Mouse (Mus musculus): ENCODE measurements at regions not wholly inside any gene's neighbourhood (a gene's known extent, or its start where the extent isn't known, plus 50 kb on each side); places are given as distances from the start of the nearest gene placed in this dataset.
A peak's percentile ranks its signal among the peaks of the same experiment; 100 is the strongest.

DNA sequence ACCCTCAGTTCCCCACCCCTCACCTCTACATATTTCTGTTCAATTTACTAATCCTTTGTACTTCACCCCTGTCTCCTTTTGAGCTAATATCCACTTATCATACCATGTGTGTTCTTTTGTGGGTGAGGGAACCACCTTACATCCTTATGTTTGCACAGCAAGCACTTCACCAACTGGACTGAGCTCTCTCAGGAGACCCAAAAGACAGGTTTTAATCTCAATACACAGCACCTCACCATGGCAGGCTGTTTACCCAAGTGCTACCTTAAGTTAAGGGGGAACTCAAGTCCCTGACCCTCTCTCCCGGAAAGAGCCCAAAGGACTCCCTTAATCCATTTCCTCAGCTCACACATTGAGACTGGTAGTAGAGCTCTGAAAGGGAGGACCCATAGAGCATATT lies 62.3 kb upstream of the Agr3 start:
- no peaks in the 10 kb centered on the region for H3K36me3 ChIP-seq (ENCODE audit: insufficient read depth, low read length)
- TF ChIP-seq CTCF (conservative IDR thresholded peaks at IDR 0.05; ENCODE audit: low read length) (no peak), POU5F1 (IDR thresholded peaks at IDR 0.05; ENCODE audit: borderline replicate concordance, low read length) (no peak), NANOG (IDR thresholded peaks at IDR 0.05; ENCODE audit: borderline replicate concordance, low read length) (no peak)
- H3K4me3 ChIP-seq (replicated peaks; ENCODE audit: low read length) = no peak overlapping the region
- H3K9me3 ChIP-seq (ENCODE audit: low read length) = no peaks in the 10 kb centered on the region
- H3K27me3 ChIP-seq (ENCODE audit: insufficient read depth, low read length) = no peaks in the 10 kb centered on the region
- H3K4me1 ChIP-seq (replicated peaks; ENCODE audit: low read depth, low read length) = no peaks in the 10 kb centered on the region

DNA sequence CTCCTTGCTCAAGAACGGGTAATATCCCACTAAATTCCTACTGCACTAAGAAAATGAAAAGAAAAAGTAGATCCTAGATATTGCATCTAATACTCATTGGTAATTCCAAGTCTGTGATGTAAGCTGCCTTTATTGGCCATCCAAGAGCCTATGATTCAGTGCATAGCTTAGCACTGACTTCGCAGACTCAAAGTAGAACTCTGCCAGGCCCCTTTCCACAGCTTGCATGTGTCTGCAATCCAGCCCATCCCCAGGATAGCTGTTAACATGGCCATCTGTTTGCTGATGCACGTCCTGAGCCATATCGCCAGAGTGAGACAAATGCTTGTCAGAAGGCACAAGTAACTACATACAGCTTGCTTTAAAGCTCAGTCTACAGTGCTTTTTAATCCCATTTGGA lies 72.3 kb upstream of the Agr3 start:
- H3K9me3 ChIP-seq (ENCODE audit: low read length) = no peaks in the 10 kb centered on the region
- no peak overlapping the region for H3K4me3 ChIP-seq (replicated peaks; ENCODE audit: low read length)
- no peaks in the 10 kb centered on the region for H3K27me3 ChIP-seq (ENCODE audit: insufficient read depth, low read length)
- TF ChIP-seq NANOG (IDR thresholded peaks at IDR 0.05; ENCODE audit: borderline replicate concordance, low read length) = no peak
- no peak for TF ChIP-seq POU5F1 (IDR thresholded peaks at IDR 0.05; ENCODE audit: borderline replicate concordance, low read length)
- TF ChIP-seq CTCF (conservative IDR thresholded peaks at IDR 0.05; ENCODE audit: low read length) = no peak
- no peaks in the 10 kb centered on the region for H3K4me1 ChIP-seq (replicated peaks; ENCODE audit: low read depth, low read length)
- H3K36me3 ChIP-seq (ENCODE audit: insufficient read depth, low read length) = no peaks in the 10 kb centered on the region

DNA sequence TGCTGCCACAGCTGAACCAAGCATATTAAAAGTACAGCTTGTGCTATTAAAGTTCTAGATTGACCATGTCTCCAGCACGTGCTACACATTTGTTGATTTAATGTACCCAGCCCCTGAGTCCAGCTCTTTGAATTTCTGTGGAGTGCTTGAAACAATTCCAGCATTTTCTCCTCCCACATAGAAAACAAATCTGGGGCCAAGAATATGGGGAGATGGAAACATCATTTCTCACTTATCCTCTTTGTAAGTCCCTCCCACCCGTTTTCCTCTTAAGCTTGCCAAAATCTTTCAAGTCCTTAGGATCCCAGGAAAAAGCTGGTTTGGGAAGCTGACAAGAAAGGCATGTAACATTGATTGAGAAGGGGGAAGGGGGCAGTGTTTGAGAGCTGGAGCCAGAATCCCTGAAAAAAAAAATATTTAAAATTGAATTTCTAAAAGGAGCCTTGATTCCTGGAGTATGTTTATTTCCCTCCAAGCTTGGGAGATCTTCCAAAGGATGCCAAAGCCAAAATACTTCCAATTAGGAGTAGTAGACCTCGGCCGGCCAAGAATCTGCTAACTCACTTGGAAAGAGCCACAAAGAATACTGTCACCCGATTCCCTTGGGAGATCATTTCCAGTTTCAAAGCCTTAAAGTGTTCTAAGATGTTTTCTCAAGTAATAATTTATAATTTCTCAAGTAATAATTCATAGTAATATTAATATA lies 78.4 kb upstream of the Agr3 start:
- no peaks in the 10 kb centered on the region for H3K36me3 ChIP-seq (ENCODE audit: insufficient read depth, low read length)
- no peaks in the 10 kb centered on the region for H3K9me3 ChIP-seq (ENCODE audit: low read length)
- no peaks in the 10 kb centered on the region for H3K27me3 ChIP-seq (ENCODE audit: insufficient read depth, low read length)
- no peak overlapping the region for H3K4me3 ChIP-seq (replicated peaks; ENCODE audit: low read length)
- no peak for TF ChIP-seq CTCF (conservative IDR thresholded peaks at IDR 0.05; ENCODE audit: low read length)
- H3K4me1 ChIP-seq (replicated peaks; ENCODE audit: low read depth, low read length) = no peaks in the 10 kb centered on the region

DNA sequence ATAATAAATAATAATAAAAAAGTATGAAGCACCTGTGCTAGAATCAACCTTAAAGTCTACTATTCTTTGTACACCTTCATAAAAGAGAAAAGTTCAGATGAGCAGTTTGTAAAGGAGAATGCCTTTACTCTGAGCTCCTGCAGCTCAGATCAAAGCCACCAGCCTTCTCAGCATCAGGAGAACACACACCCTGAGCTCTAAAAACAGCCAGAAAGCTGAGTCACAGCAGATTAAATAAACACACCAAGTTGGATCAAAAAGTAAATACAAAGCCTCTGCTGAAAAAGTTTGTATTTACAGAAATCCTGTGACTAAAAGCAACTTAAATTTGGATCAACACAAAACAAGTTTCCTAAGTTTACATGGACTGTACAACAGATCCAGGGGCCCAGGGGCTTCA lies 88.5 kb upstream of the Agr3 start:
- TF ChIP-seq CTCF (conservative IDR thresholded peaks at IDR 0.05; ENCODE audit: low read length) (no peak), NANOG (IDR thresholded peaks at IDR 0.05; ENCODE audit: borderline replicate concordance, low read length) (no peak), POU5F1 (IDR thresholded peaks at IDR 0.05; ENCODE audit: borderline replicate concordance, low read length) (no peak)
- H3K4me3 ChIP-seq (replicated peaks; ENCODE audit: low read length) = no peak overlapping the region
- no peaks in the 10 kb centered on the region for H3K36me3 ChIP-seq (ENCODE audit: insufficient read depth, low read length)

DNA sequence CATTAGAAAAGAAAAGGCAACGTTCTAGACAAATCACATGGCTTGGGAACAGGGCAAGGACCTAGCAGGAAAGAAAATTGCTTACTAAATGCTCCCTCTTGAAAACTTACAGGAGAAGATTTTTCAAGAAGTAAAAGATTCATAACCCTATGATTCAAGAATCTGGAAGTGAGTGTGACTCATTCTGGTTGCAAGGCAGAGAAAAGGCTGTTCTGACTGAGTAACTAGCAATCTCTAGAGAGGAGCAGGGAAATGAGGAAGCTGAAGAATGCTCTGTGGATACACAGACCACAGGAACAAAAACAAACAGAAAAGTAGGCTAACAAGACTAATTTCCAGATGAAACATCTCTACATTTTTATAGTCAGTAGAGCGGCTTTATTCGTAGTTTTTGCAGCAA lies 92.1 kb upstream of the Agr3 start:
- H3K4me3 ChIP-seq (replicated peaks; ENCODE audit: low read length) = no peak overlapping the region
- no peaks in the 10 kb centered on the region for H3K4me1 ChIP-seq (replicated peaks; ENCODE audit: low read depth, low read length)
- no peaks in the 10 kb centered on the region for H3K9me3 ChIP-seq (ENCODE audit: low read length)
- TF ChIP-seq CTCF (conservative IDR thresholded peaks at IDR 0.05; ENCODE audit: low read length) (no peak), POU5F1 (IDR thresholded peaks at IDR 0.05; ENCODE audit: borderline replicate concordance, low read length) (no peak), NANOG (IDR thresholded peaks at IDR 0.05; ENCODE audit: borderline replicate concordance, low read length) (no peak)
- H3K36me3 ChIP-seq (ENCODE audit: insufficient read depth, low read length) = no peaks in the 10 kb centered on the region
- no peaks in the 10 kb centered on the region for H3K27me3 ChIP-seq (ENCODE audit: insufficient read depth, low read length)

More for the DNA sequence above, 88.5 kb upstream of the Agr3 start:
- no peaks in the 10 kb centered on the region for H3K9me3 ChIP-seq (ENCODE audit: low read length)
- H3K4me1 ChIP-seq (replicated peaks; ENCODE audit: low read depth, low read length) = no peaks in the 10 kb centered on the region
- no peaks in the 10 kb centered on the region for H3K27me3 ChIP-seq (ENCODE audit: insufficient read depth, low read length)

DNA sequence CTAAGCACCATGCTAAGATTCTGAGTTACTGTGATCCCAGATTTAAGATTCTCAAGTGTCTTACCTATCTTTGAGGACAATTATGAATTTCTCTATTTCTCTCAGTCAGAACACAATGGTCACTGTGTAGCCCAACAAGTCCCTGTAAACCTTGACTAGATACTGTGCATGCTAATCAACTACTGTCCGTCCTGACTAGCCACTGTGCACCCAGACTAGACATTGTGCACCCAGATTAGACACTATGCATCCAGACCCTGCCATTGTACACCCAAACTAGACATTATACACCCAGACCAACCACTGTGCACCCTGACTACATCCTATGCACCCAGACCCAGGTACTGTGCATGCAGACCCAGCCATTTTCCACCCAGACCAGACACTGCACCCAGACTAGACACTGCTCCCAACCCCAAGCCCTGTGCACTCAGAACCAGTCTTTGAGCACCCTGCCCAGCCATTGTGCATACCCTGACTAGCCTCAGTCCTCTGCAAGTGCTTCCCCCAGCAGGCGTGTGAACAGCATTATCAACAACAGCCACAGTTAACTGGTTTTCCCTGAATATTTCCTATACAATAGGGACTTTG lies 93.4 kb upstream of the Agr3 start:
- Histone ChIP-seq H3K9me3 (ENCODE audit: low read length) (no peaks in the 10 kb centered on the region), H3K27me3 (ENCODE audit: insufficient read depth, low read length) (no peaks in the 10 kb centered on the region), H3K4me1 (replicated peaks; ENCODE audit: low read depth, low read length) (no peaks in the 10 kb centered on the region), H3K4me3 (replicated peaks; ENCODE audit: low read length) (no peak overlapping the region), H3K36me3 (ENCODE audit: insufficient read depth, low read length) (no peaks in the 10 kb centered on the region)
- TF ChIP-seq POU5F1 (IDR thresholded peaks at IDR 0.05; ENCODE audit: borderline replicate concordance, low read length) (no peak), NANOG (IDR thresholded peaks at IDR 0.05; ENCODE audit: borderline replicate concordance, low read length) (no peak), CTCF (conservative IDR thresholded peaks at IDR 0.05; ENCODE audit: low read length) (no peak)

DNA sequence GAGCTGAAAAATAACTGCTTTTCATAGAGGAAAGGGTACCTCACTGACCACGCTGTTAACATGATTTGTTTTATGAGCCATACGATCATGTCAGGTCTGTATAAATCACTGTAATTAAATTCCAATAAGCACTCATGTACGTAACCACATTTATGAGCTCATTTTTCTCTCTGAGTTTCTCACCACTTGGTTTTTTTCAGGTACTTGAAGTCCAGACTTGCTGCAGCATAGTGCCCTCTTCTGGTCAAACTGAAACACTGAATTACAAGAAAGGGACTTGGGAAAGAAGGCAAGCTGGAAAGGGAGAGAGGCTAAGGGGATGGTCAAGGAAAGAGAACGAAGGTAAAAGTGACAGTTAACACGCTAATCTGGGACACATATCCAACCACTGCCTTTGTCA lies 94.2 kb upstream of the Agr3 start:
- no peaks in the 10 kb centered on the region for H3K36me3 ChIP-seq (ENCODE audit: insufficient read depth, low read length)
- H3K4me1 ChIP-seq (replicated peaks; ENCODE audit: low read depth, low read length) = no peaks in the 10 kb centered on the region
- H3K4me3 ChIP-seq (replicated peaks; ENCODE audit: low read length) = no peak overlapping the region
- no peaks in the 10 kb centered on the region for H3K27me3 ChIP-seq (ENCODE audit: insufficient read depth, low read length)
- no peak for TF ChIP-seq NANOG (IDR thresholded peaks at IDR 0.05; ENCODE audit: borderline replicate concordance, low read length)
- no peak for TF ChIP-seq POU5F1 (IDR thresholded peaks at IDR 0.05; ENCODE audit: borderline replicate concordance, low read length)
- peak; percentile 67 for TF ChIP-seq CTCF (conservative IDR thresholded peaks at IDR 0.05; ENCODE audit: low read length)
- H3K9me3 ChIP-seq (ENCODE audit: low read length) = no peaks in the 10 kb centered on the region

DNA sequence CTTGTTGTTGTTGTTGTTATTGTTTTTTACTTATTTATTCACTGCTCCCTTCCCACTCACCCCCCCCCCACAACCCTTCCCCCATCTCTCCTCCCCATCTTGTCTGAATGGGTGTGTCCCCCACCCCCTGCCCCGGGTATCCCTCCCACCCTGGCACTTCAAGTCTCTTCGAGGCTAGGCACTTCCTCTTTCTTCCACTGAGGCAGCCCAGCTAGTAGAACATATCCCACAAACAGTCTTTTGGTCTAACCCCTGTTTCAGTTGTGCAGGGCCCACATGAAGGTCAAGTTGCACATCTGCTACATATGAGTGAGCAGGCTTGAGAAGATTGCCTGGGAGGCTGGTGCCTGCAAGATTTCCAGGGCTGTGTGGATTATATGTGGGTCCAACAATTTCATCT lies 97.6 kb upstream of the Agr3 start:
- Histone ChIP-seq H3K27me3 (ENCODE audit: insufficient read depth, low read length) (no peaks in the 10 kb centered on the region), H3K4me3 (replicated peaks; ENCODE audit: low read length) (no peak overlapping the region)
- no peak for TF ChIP-seq POU5F1 (IDR thresholded peaks at IDR 0.05; ENCODE audit: borderline replicate concordance, low read length)
- no peak for TF ChIP-seq NANOG (IDR thresholded peaks at IDR 0.05; ENCODE audit: borderline replicate concordance, low read length)
- no peak for TF ChIP-seq CTCF (conservative IDR thresholded peaks at IDR 0.05; ENCODE audit: low read length)

DNA sequence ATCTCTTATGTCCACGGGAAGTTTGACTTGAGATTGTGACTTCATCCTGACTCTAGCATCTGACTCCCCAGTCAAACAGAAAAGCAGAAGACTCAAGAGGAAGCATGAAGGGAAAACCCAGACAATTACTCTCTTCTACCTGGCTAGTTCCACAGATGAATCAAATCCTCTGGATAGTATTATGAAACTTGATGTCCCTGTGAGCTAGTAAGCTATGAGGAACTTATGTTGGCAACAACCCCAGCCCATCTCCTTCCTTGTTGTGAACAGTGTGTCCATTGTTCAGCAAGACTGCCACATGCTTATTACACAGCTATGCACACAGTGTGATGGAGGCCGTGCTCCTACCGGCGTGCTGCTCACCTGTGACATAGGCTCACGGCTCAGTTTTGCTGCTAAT lies 98.4 kb upstream of the Agr3 start:
- H3K4me1 ChIP-seq (replicated peaks; ENCODE audit: low read depth, low read length) = no peaks in the 10 kb centered on the region
- H3K4me3 ChIP-seq (replicated peaks; ENCODE audit: low read length) = no peak overlapping the region
- TF ChIP-seq NANOG (IDR thresholded peaks at IDR 0.05; ENCODE audit: borderline replicate concordance, low read length) = no peak
- TF ChIP-seq CTCF (conservative IDR thresholded peaks at IDR 0.05; ENCODE audit: low read length) = no peak
- TF ChIP-seq POU5F1 (IDR thresholded peaks at IDR 0.05; ENCODE audit: borderline replicate concordance, low read length) = no peak
- no peaks in the 10 kb centered on the region for H3K27me3 ChIP-seq (ENCODE audit: insufficient read depth, low read length)
- H3K36me3 ChIP-seq (ENCODE audit: insufficient read depth, low read length) = no peaks in the 10 kb centered on the region
- H3K9me3 ChIP-seq (ENCODE audit: low read length) = no peaks in the 10 kb centered on the region

More for the DNA sequence above, 97.6 kb upstream of the Agr3 start:
- H3K4me1 ChIP-seq (replicated peaks; ENCODE audit: low read depth, low read length) = no peaks in the 10 kb centered on the region
- H3K36me3 ChIP-seq (ENCODE audit: insufficient read depth, low read length) = no peaks in the 10 kb centered on the region
- no peaks in the 10 kb centered on the region for H3K9me3 ChIP-seq (ENCODE audit: low read length)

Data from E14TG2a.4 (cell line).